Mouse (Mus musculus): ENCODE measurements at regions not wholly inside any gene's neighbourhood (a gene's known extent, or its start where the extent isn't known, plus 50 kb on each side); places are given as distances from the start of the nearest gene placed in this dataset.
"Not testable (repeated sequence)": the region's sequence is repeated elsewhere in the genome, so short reads cannot be mapped to it uniquely, and the experiment has no call there.

DNA sequence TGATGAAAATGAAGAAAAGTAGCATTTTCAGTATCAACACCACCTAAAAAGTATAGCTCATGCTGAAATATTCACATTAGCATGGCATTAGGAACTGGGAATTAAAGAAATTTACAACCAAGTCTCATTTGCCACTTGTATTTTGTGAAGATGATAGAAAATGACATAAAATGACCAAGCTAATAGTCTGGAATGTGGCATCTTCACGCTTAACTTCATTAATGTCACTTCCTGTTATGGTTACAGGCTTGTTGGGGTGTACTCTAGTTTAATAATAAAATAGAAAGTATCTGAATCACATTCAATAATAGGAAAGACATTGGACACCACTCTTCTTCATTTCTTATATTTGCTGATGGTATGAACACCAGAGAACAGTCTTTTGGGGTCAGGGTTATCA, 167.1 kb downstream of the Pcdh17 start:
- H3K27ac ChIP-seq: no peak overlapping the region
- no peak for DNase-seq (ENCODE audit: low spot score)
- 96% methylated on average over 1 of the region's 1 CpGs for WGBS
- no peak overlapping the region for H3K4me3 ChIP-seq
- H3K4me1 ChIP-seq (replicated peaks): 0 out of 2 replicates have a peak, but pooled peaks cover 4% of the 10 kb centered on the region
- H3K9me3 ChIP-seq: no peaks in the 10 kb centered on the region
- no peaks in the 10 kb centered on the region for H3K36me3 ChIP-seq
- no peaks in the 10 kb centered on the region for H3K27me3 ChIP-seq (ENCODE audit: insufficient read depth, poor library complexity, severe bottlenecking)

DNA sequence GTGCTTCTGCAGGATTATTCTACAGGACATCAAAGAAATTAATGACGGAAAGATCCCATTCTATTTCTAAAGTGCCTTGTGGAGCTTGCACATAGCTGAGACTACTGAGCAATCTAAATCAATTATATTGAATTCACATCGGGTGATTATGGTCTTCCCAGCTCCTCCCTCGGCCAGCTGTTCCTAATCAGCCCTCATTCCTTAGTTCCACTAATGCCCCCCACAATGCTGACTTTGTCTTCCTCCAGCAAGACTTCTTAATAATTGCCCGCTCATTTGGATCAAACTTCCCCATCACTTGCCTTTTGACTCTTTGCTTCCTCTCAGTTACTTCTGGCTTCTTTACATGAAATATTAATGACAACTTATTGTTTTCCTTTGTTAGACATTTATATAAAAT, 169.2 kb downstream of the Pcdh17 start:
- no peaks in the 10 kb centered on the region for H3K9me3 ChIP-seq
- no peak for DNase-seq (ENCODE audit: low spot score)
- no peak overlapping the region for H3K27ac ChIP-seq
- H3K27me3 ChIP-seq (ENCODE audit: insufficient read depth, poor library complexity, severe bottlenecking): no peaks in the 10 kb centered on the region
- no peak overlapping the region for H3K4me3 ChIP-seq
- H3K4me1 ChIP-seq (replicated peaks): 0 out of 2 replicates have a peak, but pooled peaks cover 4% of the 10 kb centered on the region
- H3K36me3 ChIP-seq: no peaks in the 10 kb centered on the region
- 48% methylated on average over 4 of the region's 4 CpGs for WGBS

DNA sequence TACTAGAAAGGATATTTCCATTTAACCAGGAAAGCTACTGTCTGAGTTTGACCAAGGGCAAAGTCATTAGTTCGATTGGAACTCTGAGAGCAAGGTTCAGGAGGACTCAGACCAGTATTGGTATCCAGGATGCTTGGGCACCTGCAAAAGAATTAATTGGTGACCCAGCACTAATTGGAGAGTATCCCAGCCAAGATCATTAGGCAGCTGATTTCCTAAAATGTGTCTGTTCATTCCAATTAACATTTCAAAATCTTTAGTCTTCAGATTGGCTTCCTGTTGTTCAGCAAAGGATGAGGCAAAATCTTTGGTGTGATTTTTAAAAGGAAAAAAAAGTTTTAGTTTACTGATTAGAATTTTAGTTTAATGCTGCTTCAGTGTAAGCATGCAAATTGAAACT, 201.7 kb downstream of the Pcdh17 start:
- H3K36me3 ChIP-seq: no peaks in the 10 kb centered on the region
- WGBS: 78% methylated on average over 1 of the region's 1 CpGs

DNA sequence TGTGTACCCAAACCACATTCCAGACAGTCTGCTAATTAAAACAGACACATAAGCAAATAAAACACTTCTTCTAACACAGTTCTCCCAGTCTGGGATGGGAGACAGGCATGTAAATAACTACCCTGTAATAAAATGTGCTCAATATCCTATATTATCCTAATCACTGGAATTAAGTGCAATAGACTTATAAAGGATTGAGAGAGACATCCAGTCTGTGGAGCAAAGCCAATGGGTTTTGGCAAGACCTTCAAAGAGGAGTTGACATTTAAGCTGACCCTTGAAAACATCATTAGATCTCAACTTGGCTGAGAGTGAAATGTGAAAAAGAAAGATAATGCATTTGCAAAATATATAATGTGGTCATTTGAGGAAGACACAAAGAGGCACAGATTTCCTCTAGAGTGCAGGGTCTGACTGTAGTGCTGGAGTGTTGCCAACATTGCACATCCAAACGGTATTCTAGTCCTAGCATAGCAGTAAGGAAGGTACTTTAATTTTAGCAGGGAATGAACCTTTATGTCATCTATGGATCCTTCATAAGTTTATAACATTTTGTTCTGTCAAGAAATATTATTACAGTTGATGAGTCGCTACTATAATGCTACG, 202.7 kb downstream of the Pcdh17 start:
- Histone ChIP-seq H3K4me3 (no peak overlapping the region), H3K27me3 (ENCODE audit: insufficient read depth, poor library complexity, severe bottlenecking) (no peaks in the 10 kb centered on the region), H3K36me3 (no peaks in the 10 kb centered on the region), H3K4me1 (replicated peaks) (no peaks in the 10 kb centered on the region), H3K27ac (no peak overlapping the region), H3K9me3 (no peaks in the 10 kb centered on the region)
- WGBS: 87% methylated on average over 3 of the region's 3 CpGs
- no peak for DNase-seq (ENCODE audit: low spot score)

More for the DNA sequence above, 201.7 kb downstream of the Pcdh17 start:
- Histone ChIP-seq H3K27me3 (ENCODE audit: insufficient read depth, poor library complexity, severe bottlenecking) (no peaks in the 10 kb centered on the region), H3K4me1 (replicated peaks) (no peaks in the 10 kb centered on the region), H3K9me3 (no peaks in the 10 kb centered on the region), H3K4me3 (no peak overlapping the region), H3K27ac (no peak overlapping the region)
- no peak for DNase-seq (ENCODE audit: low spot score)

DNA sequence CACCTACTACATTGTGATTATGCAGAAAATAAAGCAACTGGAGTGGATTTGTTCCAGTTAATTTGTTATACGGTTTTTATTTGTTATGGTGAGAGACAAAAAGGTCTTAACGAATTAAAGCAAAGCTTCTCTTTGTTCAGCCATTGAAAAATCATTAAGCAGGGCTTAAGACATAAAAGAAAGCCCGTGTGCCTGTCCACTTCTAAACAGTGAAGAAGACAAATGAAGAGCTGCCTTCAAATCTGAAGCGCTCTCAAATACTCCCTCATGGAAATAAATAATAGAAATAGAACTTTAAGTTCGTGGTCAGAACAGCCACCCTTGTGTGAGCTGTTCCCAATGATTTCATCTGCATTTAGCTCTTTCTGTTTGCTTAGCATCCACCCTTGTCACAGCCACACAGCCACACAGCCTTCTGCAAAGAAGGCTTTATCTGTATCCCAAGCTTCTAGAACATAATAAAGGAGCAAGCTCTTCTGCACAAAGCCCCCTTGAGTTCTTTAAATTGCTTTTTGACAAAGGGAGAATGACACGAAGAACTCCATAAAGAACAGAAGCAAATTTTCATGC, 215.9 kb downstream of the Pcdh17 start:
- no peak for DNase-seq (ENCODE audit: low spot score)
- H3K4me1 ChIP-seq (replicated peaks): peaks cover 8% of the 10 kb centered on the region
- no peaks in the 10 kb centered on the region for H3K9me3 ChIP-seq
- WGBS: 26% methylated on average over 6 of the region's 6 CpGs
- H3K36me3 ChIP-seq: no peaks in the 10 kb centered on the region
- H3K4me3 ChIP-seq: no peak overlapping the region
- H3K27ac ChIP-seq: no peak overlapping the region
- H3K27me3 ChIP-seq (ENCODE audit: insufficient read depth, poor library complexity, severe bottlenecking): no peaks in the 10 kb centered on the region

DNA sequence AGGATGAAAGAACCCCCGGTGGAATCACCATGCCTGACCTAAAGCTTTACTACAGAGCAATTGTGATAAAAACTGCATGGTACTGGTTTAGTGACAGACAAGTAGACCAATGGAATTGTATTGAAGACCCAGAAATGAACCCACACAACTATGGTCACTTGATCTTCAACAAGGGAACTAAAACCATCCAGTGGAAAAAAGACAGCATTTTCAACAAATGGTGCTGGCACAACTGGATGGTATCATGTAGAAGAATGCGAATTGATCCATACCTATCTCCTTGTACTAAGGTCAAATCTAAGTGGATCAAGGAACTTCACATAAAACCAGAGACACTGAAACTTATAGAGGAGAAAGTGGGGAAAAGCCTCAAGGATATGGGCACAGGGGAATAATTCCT, 224.3 kb downstream of the Pcdh17 start:
- H3K4me3 ChIP-seq; H3K4me1 ChIP-seq (replicated peaks); H3K27ac ChIP-seq; H3K9me3 ChIP-seq; H3K27me3 ChIP-seq (ENCODE audit: insufficient read depth, poor library complexity, severe bottlenecking); DNase-seq (ENCODE audit: low spot score); H3K36me3 ChIP-seq: not testable (repeated sequence)
- WGBS: 88% methylated on average over 2 of the region's 2 CpGs

DNA sequence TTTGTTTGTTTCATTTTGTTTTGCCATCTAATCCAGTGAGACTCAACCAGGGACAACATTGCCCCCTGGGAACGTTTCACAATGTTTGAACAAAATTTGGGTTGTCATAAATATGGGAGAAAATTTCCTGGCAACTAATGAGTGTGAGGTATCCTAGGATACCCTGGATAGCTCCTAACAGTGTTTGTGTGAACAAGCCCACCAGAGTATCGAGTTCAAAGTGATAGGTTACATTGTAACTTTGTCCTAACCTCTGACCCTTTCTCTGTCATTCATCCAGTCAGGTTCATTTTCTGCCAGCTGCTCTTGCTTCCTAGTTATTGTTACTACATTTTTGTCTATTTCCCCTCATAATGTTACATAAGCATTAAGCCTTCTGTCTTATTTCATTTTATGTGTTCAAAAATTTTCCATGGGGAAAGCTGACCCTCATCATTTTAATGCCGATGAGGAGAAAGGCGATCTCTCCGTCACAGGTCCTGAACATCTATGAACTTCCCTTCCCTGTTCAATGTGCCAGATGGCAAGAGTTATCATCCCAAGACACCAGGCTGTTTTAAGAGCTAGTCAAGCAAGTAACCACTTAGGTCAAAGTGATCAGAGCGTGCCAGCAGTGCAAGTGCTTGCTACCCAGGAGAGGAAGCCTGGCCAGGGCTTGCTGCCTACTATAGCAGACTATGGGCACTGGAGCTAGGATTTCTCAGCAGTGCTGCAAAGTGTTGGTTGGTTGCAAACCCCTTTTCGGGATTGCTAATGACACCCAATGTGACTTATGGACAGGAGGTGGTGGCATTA, 228.5 kb downstream of the Pcdh17 start:
- no peaks in the 10 kb centered on the region for H3K4me1 ChIP-seq (replicated peaks)
- no peak overlapping the region for H3K4me3 ChIP-seq
- DNase-seq (ENCODE audit: low spot score): peak; percentile 5
- H3K27me3 ChIP-seq (ENCODE audit: insufficient read depth, poor library complexity, severe bottlenecking): no peaks in the 10 kb centered on the region
- WGBS: 69% methylated on average over 7 of the region's 7 CpGs
- no peaks in the 10 kb centered on the region for H3K36me3 ChIP-seq
- no peaks in the 10 kb centered on the region for H3K9me3 ChIP-seq
- no peak overlapping the region for H3K27ac ChIP-seq

DNA sequence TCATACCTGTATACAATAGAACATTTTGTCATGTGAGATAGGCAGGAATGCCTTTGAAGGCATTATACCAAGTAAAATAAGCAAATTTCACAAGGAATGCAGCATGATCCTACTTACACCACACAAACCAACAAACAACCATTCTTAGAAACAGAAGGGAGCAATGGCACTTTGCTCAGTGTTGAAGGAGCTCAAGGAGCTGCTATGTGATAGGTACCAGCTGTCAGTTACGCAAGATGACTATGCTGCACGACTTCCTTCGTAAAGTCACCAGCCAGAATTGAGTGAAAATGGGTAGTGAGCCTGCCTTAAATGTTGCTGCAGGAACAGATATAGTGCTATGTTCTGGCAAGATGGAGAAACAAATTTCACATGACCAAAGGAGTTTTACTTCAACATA, 243.5 kb downstream of the Pcdh17 start:
- H3K36me3 ChIP-seq: no peaks in the 10 kb centered on the region
- no peak overlapping the region for H3K27ac ChIP-seq
- no peak overlapping the region for H3K4me3 ChIP-seq
- H3K4me1 ChIP-seq (replicated peaks): no peaks in the 10 kb centered on the region
- no peaks in the 10 kb centered on the region for H3K9me3 ChIP-seq
- no peak for DNase-seq (ENCODE audit: low spot score)
- 85% methylated on average over 3 of the region's 3 CpGs for WGBS
- no peaks in the 10 kb centered on the region for H3K27me3 ChIP-seq (ENCODE audit: insufficient read depth, poor library complexity, severe bottlenecking)

DNA sequence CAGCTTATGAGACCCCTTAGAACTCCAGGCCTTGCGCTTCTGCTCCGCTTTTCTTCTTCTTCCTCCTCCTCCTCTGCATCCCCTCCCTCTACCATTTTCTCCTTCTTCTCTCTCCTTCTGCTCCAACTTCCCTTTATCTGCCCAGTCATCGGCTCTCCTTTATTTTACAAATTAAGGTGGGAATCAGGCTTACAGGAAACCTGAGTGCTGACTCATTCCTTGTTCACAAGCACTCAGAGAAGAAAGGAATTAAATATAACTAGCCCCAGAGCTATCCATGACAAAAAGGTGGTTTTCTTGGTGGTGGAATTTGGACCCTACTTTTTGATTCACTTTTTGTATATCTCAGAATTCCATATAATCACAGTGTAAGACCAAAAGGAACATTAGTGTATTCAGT, 247.4 kb downstream of the Pcdh17 start:
- WGBS: 86% methylated on average over 3 of the region's 3 CpGs
- Histone ChIP-seq H3K4me3 (no peak overlapping the region), H3K4me1 (replicated peaks) (no peaks in the 10 kb centered on the region), H3K27ac (no peak overlapping the region), H3K9me3 (no peaks in the 10 kb centered on the region), H3K27me3 (ENCODE audit: insufficient read depth, poor library complexity, severe bottlenecking) (no peaks in the 10 kb centered on the region), H3K36me3 (no peaks in the 10 kb centered on the region)
- no peak for DNase-seq (ENCODE audit: low spot score)
